Mouse (Mus musculus): Measurements from ENCODE around the gene Cdc42. TPM values are rescaled to one million over a fixed set of nuclear protein-coding genes. Genes with fewer than 3 reads are reported as not detected.

Gene Cdc42
- total RNA-seq, 1 experiment from 2014 or later = 429 TPM

GRCm38 (mm10) chr4:137282584-137283406 is 74.7 kb downstream of the Cdc42 start:
- DNase-seq = peak; percentile 65

- DNase-seq = no peak
Measured at GRCm38 (mm10) chr4:137282122-137282521, 75.4 kb downstream of the Cdc42 start.

GRCm38 (mm10) chr4:137281273-137281672 is 76.2 kb downstream of the Cdc42 start:
- no peak for DNase-seq

- no peak for DNase-seq
Measured at GRCm38 (mm10) chr4:137279346-137279745, 78.2 kb downstream of the Cdc42 start.

GRCm38 (mm10) chr4:137278144-137279040 is 79.1 kb downstream of the Cdc42 start:
- peak; percentile 48 for DNase-seq

- DNase-seq = no peak
Measured at GRCm38 (mm10) chr4:137277600-137278143, 79.8 kb downstream of the Cdc42 start.

- peak; percentile 90 for DNase-seq
Measured at GRCm38 (mm10) chr4:137277166-137277513, 80.4 kb downstream of the Cdc42 start, which contains the start of gene Wnt4. TSS of gene Wnt4 (plus strand) at chr4:137277489.

- DNase-seq = peak; percentile 43
Measured at GRCm38 (mm10) chr4:137276443-137277165, 80.9 kb downstream of the Cdc42 start.

- DNase-seq = no peak
Measured at GRCm38 (mm10) chr4:137274304-137274703, 83.2 kb downstream of the Cdc42 start.

- no peak for DNase-seq
Measured at GRCm38 (mm10) chr4:137271856-137272255, 85.7 kb downstream of the Cdc42 start.

Other genes starting within 250 kb of the Cdc42 start
- gene Wnt4, start 80.2 kb downstream of the Cdc42 start, total RNA-seq (2021) = 84.6 and 96.5 TPM in 2 replicates
- not detected in 2 replicates for gene Cela3a, start 52.1 kb upstream of the Cdc42 start, total RNA-seq (2021)
- not detected in 2 replicates for gene Cela3b, start 72.8 kb upstream of the Cdc42 start, total RNA-seq (2021)
- gene 1700013G24Rik, start 95.6 kb upstream of the Cdc42 start, total RNA-seq (2021) = not detected in 2 replicates
- 177 and 197 TPM in 2 replicates for gene Hspg2, start 111.0 kb upstream of the Cdc42 start, total RNA-seq (2021)
- not detected in 2 replicates for gene Ldlrad2, start 216.8 kb upstream of the Cdc42 start, total RNA-seq (2021)
- 130 and 144 TPM in 2 replicates for gene Usp48, start 236.0 kb upstream of the Cdc42 start, total RNA-seq (2021)